ENCODE assay signal across 8 mouse cellular contexts in genomic region chr7:105399058-105399934, GRCm38 (mm10). TPM values are rescaled to one million over a fixed set of nuclear protein-coding genes. Genes with fewer than 3 reads are reported as not detected.
A peak's percentile ranks its signal among the peaks of the same experiment; 100 is the strongest.
DNase-seq lines count a peak whose midpoint lies in the region; ATAC-seq and TF ChIP-seq lines count a peak whose summit lies in the region.

No protein-coding gene starts in this region.

- no peaks in the 10 kb centered on the region for H3K27me3 ChIP-seq in spleen, adult 2 months (ENCODE audit: control insufficient read depth, insufficient read depth, low read length)
- H3K27me3 ChIP-seq in hindbrain, embryonic 16.5 days (replicated peaks; ENCODE audit: control insufficient read depth, insufficient read depth, low read length) = no peaks in the 10 kb centered on the region

- no peaks in the 10 kb centered on the region for H3K9me3 ChIP-seq in hindbrain, embryonic 16.5 days (ENCODE audit: control insufficient read depth, low read length)

- peak in 1 of 2 experiments; percentile 35 for DNase-seq in spleen, adult 2 months (ENCODE audit: low read depth in 1 of 2, low spot score in 2 of 2)
- no peak for DNase-seq in spleen, adult 12 weeks (ENCODE audit: low spot score)
- DNase-seq in layer of hippocampus, postnatal 14 days (ENCODE audit: low spot score in 2 of 2) = no peak
- DNase-seq in left cerebral cortex, postnatal 14 days (ENCODE audit: low spot score in 2 of 2) = no peak

- H3K4me1 ChIP-seq in spleen, adult 2 months (ENCODE audit: control insufficient read depth, insufficient read depth, insufficient read length) = peaks cover 2% of the 10 kb centered on the region; the same call in 1 of the 2 replicates
- peaks cover 9% of the 10 kb centered on the region for H3K4me1 ChIP-seq in hindbrain, embryonic 16.5 days (ENCODE audit: control insufficient read depth, insufficient read depth, low read depth, low read length)

- intact Hi-C loops in left cerebral cortex, postnatal 14 days (cut with DNase I) = no loop called here

- H3K36me3 ChIP-seq in spleen, adult 2 months (ENCODE audit: control insufficient read depth, insufficient read depth, low read length) = no peaks in the 10 kb centered on the region
- H3K36me3 ChIP-seq in hindbrain, embryonic 16.5 days (ENCODE audit: control insufficient read depth, insufficient read depth, low read length) = no peaks in the 10 kb centered on the region

- H3K4me3 ChIP-seq in spleen, adult 2 months (ENCODE audit: extremely low read depth, insufficient read depth, insufficient read length) = peak overlapping the region; percentile 89
- H3K4me3 ChIP-seq in hindbrain, embryonic 16.5 days (ENCODE audit: low read length) = peak overlapping the region; percentile 92

- peak; percentile 58 for ATAC-seq in common myeloid progenitor, adult 5-6 weeks (replicated peaks; ENCODE audit: low read depth, poor library complexity, severe bottlenecking)
- ATAC-seq in hindbrain, embryonic 16.5 days = no peak
- ATAC-seq in megakaryocyte progenitor cell, adult 5-6 weeks (replicated peaks; ENCODE audit: poor library complexity) = peak; percentile 49
- ATAC-seq in frontal cortex, adult (ENCODE audit: low TSS enrichment) = no peak

- H3K27ac ChIP-seq in spleen, adult 2 months (ENCODE audit: insufficient read depth, low read length) = peak overlapping the region; percentile 74
- H3K27ac ChIP-seq in hindbrain, embryonic 16.5 days (ENCODE audit: low read depth, low read length) = peak overlapping the region; percentile 72

- no peak for TF ChIP-seq POLR2A in spleen, adult 2 months (IDR thresholded peaks at IDR 0.05; ENCODE audit: low read depth, low read length)

- WGBS in spleen, adult 2 months = 2% methylated on average over 25 of the region's 25 CpGs
- WGBS in hindbrain, embryonic 16.5 days = under 1% methylated on average over 25 of the region's 25 CpGs

- peak overlapping the region; percentile 94 for H3K9ac ChIP-seq in hindbrain, embryonic 16.5 days (ENCODE audit: low read depth, low read length)

- H3K4me2 ChIP-seq in hindbrain, embryonic 16.5 days (ENCODE audit: low read length) = peak overlapping the region; percentile 90

- TF ChIP-seq CTCF in spleen, adult 2 months (IDR thresholded peaks at IDR 0.05; ENCODE audit: extremely low read depth, insufficient read depth, insufficient read length, insufficient replicate concordance) = no peak

RNA-seq across cellular contexts. Expression of gene Fam160a2, which starts 0.6 kb away (rescaled TPM):
- 36.2 and 38.6 TPM in 2 replicates for polyA plus RNA-seq in spleen, adult 2 months (2012; rRNA removed)
- total RNA-seq in common myeloid progenitor, adult 5-6 weeks (2017) = 9.0 and 10.0 TPM in 2 replicates
- 43.4 and 43.7 TPM in 2 replicates for polyA plus RNA-seq in hindbrain, embryonic 16.5 days (2015; fragmentation: Nextera tagmentation; extraction: Ambion mirVana)
- total RNA-seq in megakaryocyte progenitor cell, adult 5-6 weeks (2015) = 32.4 and 33.3 TPM in 2 replicates
- 8.7 and 19.8 TPM in 2 replicates for total RNA-seq in megakaryocyte progenitor cell, adult 5-6 weeks (2017)
- total RNA-seq in layer of hippocampus, postnatal 14 days (2021) = 10 to 100 TPM; 54.3 to 58.2 TPM
- total RNA-seq in left cerebral cortex, postnatal 14 days (2021) = 10 to 100 TPM; 70.2 to 74.2 TPM

RNA-seq across cellular contexts. Expression of gene Cnga4, which starts 5.1 kb away (rescaled TPM):
- polyA plus RNA-seq in spleen, adult 2 months (2012; rRNA removed) = not detected in 2 replicates
- not detected in 2 replicates for total RNA-seq in common myeloid progenitor, adult 5-6 weeks (2017)
- polyA plus RNA-seq in hindbrain, embryonic 16.5 days (2015; fragmentation: Nextera tagmentation; extraction: Ambion mirVana) = 0.17 TPM in 1 of 2 replicates, not detected in the other
- 0.07 TPM in 1 of 2 replicates, not detected in the other for total RNA-seq in megakaryocyte progenitor cell, adult 5-6 weeks (2015)
- total RNA-seq in megakaryocyte progenitor cell, adult 5-6 weeks (2017) = not detected in 2 replicates
- total RNA-seq in layer of hippocampus, postnatal 14 days (2021) = under 1 TPM; 0.39 to 0.41 TPM
- under 1 TPM; 0.37 to 0.51 TPM for total RNA-seq in left cerebral cortex, postnatal 14 days (2021)

RNA-seq across cellular contexts. Expression of gene Gm5901, which starts 24.5 kb away (rescaled TPM):
- not detected in 2 replicates for polyA plus RNA-seq in spleen, adult 2 months (2012; rRNA removed)
- total RNA-seq in common myeloid progenitor, adult 5-6 weeks (2017) = not detected in 2 replicates
- not detected in 2 replicates for polyA plus RNA-seq in hindbrain, embryonic 16.5 days (2015; fragmentation: Nextera tagmentation; extraction: Ambion mirVana)
- total RNA-seq in megakaryocyte progenitor cell, adult 5-6 weeks (2015) = not detected in 2 replicates
- total RNA-seq in megakaryocyte progenitor cell, adult 5-6 weeks (2017) = not detected in 2 replicates
- not detected for total RNA-seq in layer of hippocampus, postnatal 14 days (2021)
- total RNA-seq in left cerebral cortex, postnatal 14 days (2021) = not detected

RNA-seq across cellular contexts. Expression of gene Cckbr, which starts 26.2 kb away (rescaled TPM):
- 0.11 TPM in 1 of 2 replicates, not detected in the other for polyA plus RNA-seq in spleen, adult 2 months (2012; rRNA removed)
- total RNA-seq in common myeloid progenitor, adult 5-6 weeks (2017) = not detected in 2 replicates
- 7.7 and 8.1 TPM in 2 replicates for polyA plus RNA-seq in hindbrain, embryonic 16.5 days (2015; fragmentation: Nextera tagmentation; extraction: Ambion mirVana)
- not detected in 2 replicates for total RNA-seq in megakaryocyte progenitor cell, adult 5-6 weeks (2015)
- total RNA-seq in megakaryocyte progenitor cell, adult 5-6 weeks (2017) = not detected in 2 replicates
- total RNA-seq in layer of hippocampus, postnatal 14 days (2021) = 10 to 100 TPM; 10.1 to 11.3 TPM
- 10 to 100 TPM; 56.6 to 62.4 TPM for total RNA-seq in left cerebral cortex, postnatal 14 days (2021)

RNA-seq across cellular contexts. Expression of gene Olfr692, which starts 31.3 kb away (rescaled TPM):
- not detected in 2 replicates for polyA plus RNA-seq in spleen, adult 2 months (2012; rRNA removed)
- not detected in 2 replicates for total RNA-seq in common myeloid progenitor, adult 5-6 weeks (2017)
- not detected in 2 replicates for polyA plus RNA-seq in hindbrain, embryonic 16.5 days (2015; fragmentation: Nextera tagmentation; extraction: Ambion mirVana)
- not detected in 2 replicates for total RNA-seq in megakaryocyte progenitor cell, adult 5-6 weeks (2015)
- total RNA-seq in megakaryocyte progenitor cell, adult 5-6 weeks (2017) = not detected in 2 replicates
- not detected for total RNA-seq in layer of hippocampus, postnatal 14 days (2021)
- total RNA-seq in left cerebral cortex, postnatal 14 days (2021) = not detected

Comparison
In these comparisons a context has a peak if more than half of its experiments do, and no peak if none do; other contexts are left out.
1. ATAC-seq: peak in common myeloid progenitor, adult 5-6 weeks (single experiment) and megakaryocyte progenitor cell, adult 5-6 weeks (single experiment); none in hindbrain, embryonic 16.5 days (single experiment) and frontal cortex, adult (single experiment).